Mouse (Mus musculus) bone marrow macrophage, adult 2 months (primary cell): ENCODE measurements around the gene Myo16. TPM values are rescaled to one million over a fixed set of nuclear protein-coding genes. Genes with fewer than 3 reads are reported as not detected.

Source experiments
- H3K27ac ChIP-seq: 2 replicates; pipeline ENCODE4 v1.5.1; 2012; ENCODE audit warnings: low read depth, low read length; ENCODE audit not compliant: insufficient read depth
- H3K4me1 ChIP-seq: 2 replicates; pipeline ENCODE4 v1.6.1; 2012; ENCODE audit warnings: low read length; ENCODE audit not compliant: control insufficient read depth, insufficient read depth
- H3K4me3 ChIP-seq: 2 replicates; pipeline ENCODE4 v1.5.1; 2012; ENCODE audit warnings: mild to moderate bottlenecking, low read length, moderate library complexity; ENCODE audit not compliant: insufficient read depth
- CTCF ChIP-seq: IDR thresholded peaks from 2 replicates; pipeline ENCODE4 v1.5.1; 2012; ENCODE audit warnings: low read depth, mild to moderate bottlenecking, low read length, moderate library complexity
- POLR2A ChIP-seq: IDR thresholded peaks from 2 replicates; pipeline ENCODE4 v1.6.1; 2012; ENCODE audit warnings: mild to moderate bottlenecking, low read depth, low read length, borderline replicate concordance
- polyA plus RNA-seq: library from polyadenylated mRNA; stranded (reverse); fragments of >200 nt; gene quantifications from 2 replicates; pipeline ENCODE4 v1.2.4, GENCODE M21; 2012; ENCODE audit not compliant: missing spikeins, insufficient read depth, insufficient read length

The Myo16 gene
- polyA plus RNA-seq, 1 experiment: not detected

DNA sequence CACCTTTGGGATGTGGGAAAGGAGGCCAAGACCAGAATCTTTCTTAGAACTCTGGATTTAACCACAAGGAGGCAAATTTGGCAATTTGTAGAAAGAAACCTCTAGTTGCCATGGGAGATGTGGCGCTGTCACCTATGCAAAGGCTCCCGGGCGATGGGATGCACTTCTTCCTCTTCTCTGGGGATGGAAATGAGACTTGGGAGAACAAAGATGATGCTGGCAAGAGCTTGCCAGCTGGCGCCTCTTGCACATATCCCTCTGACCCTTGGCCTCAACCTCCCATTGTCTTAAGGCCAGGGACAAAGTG lies 681 bp downstream of the Myo16 start:
- TF ChIP-seq CTCF: no peak
- no peak for TF ChIP-seq POLR2A
- Histone ChIP-seq H3K27ac (no peak overlapping the region), H3K4me1 (peaks cover 9% of the 10 kb centered on the region; the same call in 1 of the 2 replicates), H3K4me3 (peak overlapping the region; percentile 68)

DNA sequence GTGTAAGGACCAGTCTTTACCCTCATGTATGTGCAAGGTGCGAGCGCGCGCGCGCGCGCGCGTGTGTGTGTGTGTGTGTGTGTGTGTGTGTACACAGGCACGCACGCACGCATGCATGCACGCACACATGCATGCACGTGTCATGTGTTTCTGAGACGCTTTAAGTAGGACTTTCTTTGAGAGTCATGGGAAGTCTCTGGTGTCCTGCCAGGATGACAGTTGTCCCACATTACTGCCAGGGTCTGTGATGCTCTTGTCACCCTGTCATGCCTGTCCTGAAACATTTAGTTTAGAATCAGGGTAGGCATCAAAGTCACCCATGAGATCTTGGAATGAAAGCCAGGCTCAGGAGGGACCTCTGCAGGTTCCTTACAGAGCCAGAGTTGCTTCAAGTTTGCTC lies 1.4 kb downstream of the Myo16 start:
- TF ChIP-seq POLR2A: no peak
- TF ChIP-seq CTCF: no peak
- Histone ChIP-seq H3K4me1 (peaks cover 9% of the 10 kb centered on the region; the same call in 1 of the 2 replicates), H3K4me3 (no peak overlapping the region), H3K27ac (no peak overlapping the region)

DNA sequence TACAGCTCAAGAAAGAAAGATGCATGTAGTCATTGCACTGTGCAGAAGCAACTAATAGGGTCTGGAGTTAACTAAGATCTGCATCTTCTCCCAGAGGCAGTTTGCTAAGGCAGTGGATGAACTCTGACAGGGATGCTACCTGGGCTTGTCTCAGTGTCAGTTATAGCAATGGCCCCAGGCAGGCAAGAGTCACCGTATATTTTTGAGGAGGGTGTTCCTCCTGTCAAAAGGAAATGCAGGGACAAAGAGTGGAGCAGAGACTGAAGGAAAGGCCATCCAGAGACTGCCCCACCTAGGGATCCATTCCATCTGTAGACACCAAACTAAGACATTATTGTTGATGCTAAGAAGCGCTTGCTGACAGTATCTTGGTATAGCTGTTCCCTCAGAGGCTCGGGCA lies 7.4 kb downstream of the Myo16 start:
- TF ChIP-seq POLR2A: no peak
- Histone ChIP-seq H3K4me1 (peaks cover 26% of the 10 kb centered on the region), H3K4me3 (no peak overlapping the region), H3K27ac (no peak overlapping the region)

DNA sequence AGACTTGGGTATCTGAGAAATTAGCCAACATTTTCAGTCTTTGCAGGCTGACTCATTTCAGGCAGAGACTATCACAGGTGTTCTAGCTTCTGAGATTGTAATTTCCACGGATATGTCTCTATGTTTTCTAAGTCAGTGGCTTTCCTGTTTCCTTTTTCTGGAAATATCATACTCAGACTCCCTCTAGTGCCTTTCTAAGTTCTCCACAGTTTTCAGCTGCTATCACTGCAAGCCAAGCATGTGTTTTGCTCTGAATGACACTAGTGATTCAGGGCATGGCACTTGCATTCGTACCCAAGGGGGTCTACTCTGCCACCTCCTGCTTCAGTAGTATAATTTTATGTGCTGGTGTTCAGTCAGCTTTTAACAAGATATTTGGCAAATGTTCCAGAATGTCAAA lies 11.2 kb downstream of the Myo16 start:
- peaks cover 43% of the 10 kb centered on the region for H3K4me1 ChIP-seq
- no peak for TF ChIP-seq POLR2A
- no peak for TF ChIP-seq CTCF
- no peak overlapping the region for H3K4me3 ChIP-seq
- no peak overlapping the region for H3K27ac ChIP-seq

DNA sequence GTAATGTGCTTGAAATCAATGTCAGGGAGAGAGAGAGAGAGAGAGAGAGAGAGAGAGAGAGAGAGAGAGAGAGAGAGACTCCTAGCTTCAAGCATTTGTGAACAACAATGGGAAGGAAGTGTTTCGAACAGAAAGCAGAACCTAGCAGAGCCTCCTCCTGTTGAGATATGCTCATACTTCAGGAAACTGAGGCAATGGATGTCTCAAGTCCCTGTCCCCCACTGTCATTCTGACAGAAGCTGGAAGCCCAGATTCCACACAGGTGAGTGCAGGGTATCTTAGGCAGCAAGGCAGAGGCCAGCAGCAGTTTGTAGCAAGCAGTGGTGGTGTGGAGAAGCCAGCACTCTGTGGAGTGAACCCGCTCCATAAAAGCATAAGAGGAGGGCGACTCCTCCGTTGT lies 14.6 kb downstream of the Myo16 start:
- Histone ChIP-seq H3K27ac (peak overlapping the region; percentile 31), H3K4me1 (peaks cover 52% of the 10 kb centered on the region), H3K4me3 (no peak overlapping the region)
- TF ChIP-seq POLR2A (no peak), CTCF (no peak)

DNA sequence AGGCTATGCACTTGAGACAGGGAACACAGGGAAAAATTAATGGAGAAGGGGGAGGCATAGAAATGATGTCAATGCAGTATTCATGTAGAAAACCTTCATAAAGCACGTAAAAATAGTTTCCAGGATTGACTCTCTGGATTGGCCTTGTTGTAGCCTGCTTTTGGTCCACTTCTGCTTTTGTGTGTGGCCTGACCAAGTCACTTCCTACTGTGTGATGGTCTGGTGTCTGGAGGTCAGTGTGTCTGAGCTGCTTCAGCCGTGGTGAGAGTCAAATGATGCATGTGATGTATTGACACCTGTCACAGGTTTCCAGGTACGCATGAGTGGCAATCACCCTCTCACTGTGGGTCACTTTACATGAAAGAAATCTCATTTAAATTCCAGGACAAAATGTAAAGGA lies 16.2 kb downstream of the Myo16 start:
- Histone ChIP-seq H3K4me3 (no peak overlapping the region), H3K4me1 (peaks cover 63% of the 10 kb centered on the region), H3K27ac (peak overlapping the region; percentile 46)
- TF ChIP-seq POLR2A (no peak), CTCF (no peak)

DNA sequence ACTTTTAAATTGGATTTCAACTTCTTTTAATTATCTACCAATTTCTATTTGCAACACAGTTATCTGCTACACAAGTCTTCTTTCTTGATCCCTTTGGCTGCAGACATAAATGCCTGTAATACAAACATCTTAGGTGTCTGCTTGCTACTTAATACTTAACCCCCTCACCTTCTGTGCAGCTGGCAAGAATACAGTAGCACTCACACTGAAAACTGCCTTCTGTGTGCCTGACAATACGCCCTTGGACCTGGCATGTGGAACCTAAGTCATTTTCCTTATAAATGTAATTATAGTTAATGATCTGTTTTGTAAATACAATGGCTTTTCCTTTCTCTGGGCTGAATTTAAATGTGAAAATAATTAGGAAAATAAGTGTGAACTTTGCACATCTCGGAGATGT lies 17.6 kb downstream of the Myo16 start:
- H3K27ac ChIP-seq: peak overlapping the region; percentile 18; the same call in 1 of the 2 replicates
- TF ChIP-seq CTCF: no peak
- no peak for TF ChIP-seq POLR2A
- peaks cover 68% of the 10 kb centered on the region for H3K4me1 ChIP-seq
- H3K4me3 ChIP-seq: no peak overlapping the region

DNA sequence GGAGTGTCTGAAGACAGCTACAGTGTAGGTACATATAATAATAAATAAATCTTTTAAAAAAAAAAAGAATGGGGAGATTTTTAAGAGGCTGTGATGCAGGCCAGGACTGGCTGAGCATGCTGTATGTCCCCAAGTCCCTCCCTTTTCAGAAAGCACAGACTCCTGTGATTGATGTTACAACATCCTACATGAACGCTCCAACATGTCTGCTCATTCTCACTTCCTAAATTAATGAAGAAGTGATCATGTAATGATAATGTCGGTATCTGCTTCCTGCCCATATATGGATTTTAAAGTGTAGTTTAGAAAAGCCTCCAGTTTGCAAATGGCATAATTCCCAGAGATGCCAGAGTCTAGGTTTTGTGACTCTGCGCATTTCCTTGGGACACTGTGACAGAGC lies 18.6 kb downstream of the Myo16 start:
- H3K4me1 ChIP-seq: peaks cover 68% of the 10 kb centered on the region
- TF ChIP-seq CTCF (no peak), POLR2A (no peak)
- no peak overlapping the region for H3K4me3 ChIP-seq

DNA sequence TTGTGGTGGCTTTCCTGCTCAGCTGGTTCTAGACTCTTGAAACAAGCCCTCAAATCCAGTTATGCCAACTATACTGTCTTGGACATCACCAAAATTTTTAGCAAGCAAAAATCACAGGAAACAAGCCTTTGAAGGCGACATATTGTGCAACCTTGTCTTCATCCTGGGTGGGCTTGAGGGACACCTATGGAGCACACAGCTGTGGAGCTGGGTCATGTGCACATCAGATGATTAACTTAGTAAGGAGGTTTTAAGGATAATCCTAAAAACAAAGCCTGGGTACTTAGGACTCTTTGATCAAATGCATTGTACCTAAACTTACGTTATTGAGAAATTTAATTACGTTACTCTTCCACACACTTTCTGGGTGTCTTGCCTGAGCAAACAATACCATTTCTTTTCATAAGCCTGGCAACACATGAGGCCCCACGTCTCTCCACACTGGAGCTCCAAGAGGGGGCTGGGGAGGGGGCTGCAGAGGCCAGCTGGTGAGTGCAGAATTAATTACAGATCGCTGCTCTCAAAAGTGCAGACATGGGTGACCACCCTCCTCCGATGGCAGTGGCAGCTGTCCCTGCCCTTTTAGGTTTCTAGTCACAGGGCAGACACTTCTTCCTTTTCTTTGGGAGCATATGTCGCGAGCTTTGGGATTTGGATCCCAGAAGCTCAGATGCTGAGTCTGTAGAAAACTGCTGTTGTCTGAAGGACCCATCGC lies 19.5 kb downstream of the Myo16 start:
- Histone ChIP-seq H3K4me1 (peaks cover 64% of the 10 kb centered on the region), H3K27ac (peak overlapping the region; percentile 45; the same call in 1 of the 2 replicates), H3K4me3 (no peak overlapping the region)
- TF ChIP-seq CTCF (no peak), POLR2A (no peak)

More for the DNA sequence above, 18.6 kb downstream of the Myo16 start:
- H3K27ac ChIP-seq: peak overlapping the region; percentile 45

DNA sequence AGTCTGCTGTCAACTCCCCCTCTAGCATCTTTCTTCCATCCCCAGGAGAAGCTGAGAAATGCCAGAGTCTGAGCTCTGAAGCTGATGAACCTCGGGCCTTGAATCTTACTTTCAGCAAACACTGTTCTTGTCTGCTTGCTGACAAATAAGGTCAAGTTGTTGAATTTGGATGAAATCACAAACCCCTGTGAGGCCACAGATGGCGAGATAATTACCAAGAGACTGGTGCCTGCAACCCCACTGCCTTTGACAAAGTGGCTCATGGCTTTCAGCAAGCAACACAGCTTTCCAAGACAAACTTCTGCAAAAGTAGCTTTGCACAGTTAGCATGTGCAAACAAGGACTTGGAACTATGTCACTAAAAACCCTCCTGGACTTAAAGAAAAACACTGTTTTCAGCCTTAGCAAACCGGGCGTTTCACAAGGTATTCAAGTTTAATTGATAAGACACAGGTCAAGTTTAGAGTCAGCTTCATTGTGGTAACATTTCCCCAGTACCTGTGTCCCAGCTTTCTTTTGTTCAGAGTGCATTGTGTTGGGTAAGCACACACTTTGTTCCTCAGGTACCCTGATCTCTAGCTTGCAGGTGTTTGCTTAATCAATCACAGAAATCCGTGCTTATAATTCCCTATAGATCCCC lies 20.6 kb downstream of the Myo16 start:
- H3K4me1 ChIP-seq: peaks cover 60% of the 10 kb centered on the region
- no peak for TF ChIP-seq CTCF
- no peak for TF ChIP-seq POLR2A
- H3K4me3 ChIP-seq: no peak overlapping the region
- no peak overlapping the region for H3K27ac ChIP-seq
